Mouse (Mus musculus) liver, embryonic 16.5 days (tissue): Measurements from ENCODE around the gene 2200002J24Rik. TPM values are rescaled to one million over a fixed set of nuclear protein-coding genes. Genes with fewer than 3 reads are reported as not detected.

Experiments used
- ATAC-seq: fragments of 200-750 bp; cut with Nextera tagmentation; 2 replicates; pipeline ENCODE4 v1.8.0; 2017; ENCODE audit warnings: low read depth, mild to moderate bottlenecking, moderate number of reproducible peaks, moderate library complexity
- H3K27ac ChIP-seq: fragments of 300-500 bp; sonication (generic); 2 replicates; pipeline ENCODE4 v1.5.1; 2014; ENCODE audit warnings: mild to moderate bottlenecking, low read length
- H3K27me3 ChIP-seq: fragments of 300-500 bp; sonication (generic); 2 replicates; pipeline ENCODE4 v1.6.1; 2014; ENCODE audit warnings: low read depth, low read length, mixed read lengths; ENCODE audit not compliant: control insufficient read depth, insufficient read depth
- H3K36me3 ChIP-seq: fragments of 300-500 bp; sonication (generic); 2 replicates; pipeline ENCODE4 v1.6.1; 2014; ENCODE audit warnings: mild to moderate bottlenecking; ENCODE audit not compliant: control insufficient read depth, insufficient read depth
- H3K4me1 ChIP-seq: fragments of 300-500 bp; sonication (generic); 2 replicates; pipeline ENCODE4 v1.6.1; 2014; ENCODE audit warnings: low read depth, low read length, mixed read lengths; ENCODE audit not compliant: control insufficient read depth
- H3K4me2 ChIP-seq: fragments of 300-500 bp; sonication (generic); 2 replicates; pipeline ENCODE4 v1.6.1; 2014; ENCODE audit warnings: low read depth, low read length, mixed read lengths
- H3K4me3 ChIP-seq: fragments of 300-500 bp; sonication (generic); 2 replicates; pipeline ENCODE4 v1.5.1; 2014; ENCODE audit warnings: low read depth, mild to moderate bottlenecking, low read length
- H3K9ac ChIP-seq: fragments of 300-500 bp; sonication (generic); 2 replicates; pipeline ENCODE4 v1.6.1; 2014; ENCODE audit warnings: low read depth, low read length
- H3K9me3 ChIP-seq: fragments of 300-500 bp; sonication (generic); replicated peaks from 2 replicates; pipeline ENCODE4 v1.6.1; 2016; ENCODE audit warnings: low read length; ENCODE audit not compliant: control insufficient read depth
- WGBS: fragments of 180-500 bp; shearing (Covaris S2); extraction: QIAGEN DNeasy Blood & Tissue Kit; methylation state at CpG from one replicate; pipeline ENCODE4 v1.1.7; 2014; ENCODE audit not compliant: insufficient replicate concordance; 5-methylcytosine and 5-hydroxymethylcytosine counted together
- polyA plus RNA-seq: library from polyadenylated mRNA; unstranded; fragments of >200 nt; fragmentation: Nextera tagmentation; extraction: Ambion mirVana; gene quantifications from 2 replicates; pipeline ENCODE4 v1.2.1, GENCODE M21; 2015

Gene 2200002J24Rik
- polyA plus RNA-seq = 0.57 and 0.90 TPM in 2 replicates

- Histone ChIP-seq H3K9ac (no peak within 1 kb of the TSS), H3K27ac (no peak within 1 kb of the TSS), H3K9me3 (no peaks in the 10 kb centered on the region), H3K4me2 (no peak within 1 kb of the TSS), H3K27me3 (no peaks in the 10 kb centered on the region), H3K4me3 (no peak within 1 kb of the TSS), H3K4me1 (peaks cover 8% of the 10 kb centered on the region), H3K36me3 (no peaks in the 10 kb centered on the region)
- ATAC-seq = peak; percentile 37; the same call in 1 of the 2 replicates
- WGBS = 35% methylated on average over 9 of the region's 9 CpGs
These were observed at the start of gene 2200002J24Rik for GRCm38 (mm10) chr7:30698589-30698988. 2200002J24Rik (plus strand) TSS chr7:30698926.

- H3K4me1 ChIP-seq = peaks cover 6% of the 10 kb centered on the region
- H3K27ac ChIP-seq = peak within 1 kb of the TSS; percentile 80
- peak within 1 kb of the TSS; percentile 95 for H3K9ac ChIP-seq
- H3K4me2 ChIP-seq = peak within 1 kb of the TSS; percentile 63
- H3K36me3 ChIP-seq = peaks cover 31% of the 10 kb centered on the region
- H3K4me3 ChIP-seq = peak within 1 kb of the TSS; percentile 94
- peak; percentile 100 for ATAC-seq
- WGBS = under 1% methylated on average over 59 of the region's 59 CpGs
- H3K27me3 ChIP-seq = no peaks in the 10 kb centered on the region
- no peaks in the 10 kb centered on the region for H3K9me3 ChIP-seq
These were observed 48.9 kb upstream of the 2200002J24Rik start, which contains the start of gene Rbm42 for GRCm38 (mm10) chr7:30649591-30650540. Rbm42 (minus strand) TSS chr7:30650317.

DNA sequence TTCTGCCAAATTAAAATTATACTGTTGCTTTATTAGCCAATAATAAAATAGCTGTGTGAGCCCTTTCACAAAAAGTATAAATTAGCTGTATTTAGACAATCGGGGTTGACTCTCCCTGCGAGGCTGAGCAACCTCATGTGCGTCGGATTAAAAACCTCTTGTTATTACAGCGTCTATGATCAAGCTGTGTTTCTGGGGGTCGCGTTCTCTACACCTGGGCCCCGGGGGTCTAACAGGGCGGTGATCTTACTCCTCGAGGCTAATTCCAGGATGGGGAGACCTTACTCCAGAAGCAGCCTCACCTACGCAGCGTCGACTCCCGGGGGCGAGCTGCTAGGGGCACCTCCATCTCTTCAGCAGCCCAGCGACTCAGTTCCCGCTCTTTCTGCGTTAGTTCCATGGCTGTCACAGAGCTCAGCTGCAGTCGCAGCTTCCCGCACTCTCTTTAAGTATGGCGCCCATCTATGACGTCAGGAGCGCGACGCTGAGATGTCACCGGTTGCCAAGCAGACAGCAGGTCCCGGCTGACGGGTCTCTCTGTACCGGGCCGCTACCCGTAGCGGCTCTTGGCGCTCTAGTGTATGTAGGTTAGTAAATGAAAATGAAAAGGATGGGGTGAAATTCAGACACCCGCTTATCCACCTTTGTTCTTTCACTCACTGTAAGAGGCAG lies 34.1 kb upstream of the 2200002J24Rik start, which contains the start of gene Haus5:
Gene Haus5 (minus strand): TSS at position 466 of the 672 bp plus-strand sequence.
- WGBS = under 1% methylated on average over 34 of the region's 34 CpGs
- peaks cover 12% of the 10 kb centered on the region for H3K4me1 ChIP-seq
- peak within 1 kb of the TSS; percentile 87 for H3K4me3 ChIP-seq
- peak within 1 kb of the TSS; percentile 73 for H3K27ac ChIP-seq
- H3K27me3 ChIP-seq = no peaks in the 10 kb centered on the region
- no peaks in the 10 kb centered on the region for H3K9me3 ChIP-seq
- peaks cover 16% of the 10 kb centered on the region for H3K36me3 ChIP-seq
- H3K9ac ChIP-seq = peak within 1 kb of the TSS; percentile 89
- peak; percentile 96 for ATAC-seq
- peak within 1 kb of the TSS; percentile 95 for H3K4me2 ChIP-seq

DNA sequence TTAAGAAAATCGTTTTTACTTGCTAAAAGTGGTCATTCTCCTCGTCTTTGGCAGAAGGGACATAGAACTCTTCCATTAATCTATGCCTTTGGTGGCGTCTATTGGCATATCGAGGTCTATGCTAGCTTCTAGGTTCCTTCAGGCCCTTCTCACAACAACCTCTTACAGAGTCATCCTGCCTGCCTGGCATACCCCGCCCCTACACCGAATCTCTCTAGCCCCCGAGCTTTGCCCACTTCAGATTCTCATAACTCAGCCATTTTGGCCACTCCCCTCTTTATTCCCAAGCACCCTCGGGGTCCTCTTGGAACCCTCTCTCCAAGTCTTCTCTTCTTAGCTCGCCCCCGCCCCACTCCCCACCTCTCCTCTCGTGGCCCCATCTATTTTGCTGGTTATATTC lies 33.4 kb upstream of the 2200002J24Rik start:
- 5% methylated on average over 11 of the region's 11 CpGs for WGBS
- Histone ChIP-seq H3K36me3 (peaks cover 14% of the 10 kb centered on the region), H3K4me3 (peak overlapping the region; percentile 87), H3K27me3 (no peaks in the 10 kb centered on the region), H3K4me2 (peak overlapping the region; percentile 95), H3K27ac (no peak overlapping the region), H3K9me3 (no peaks in the 10 kb centered on the region), H3K4me1 (peaks cover 12% of the 10 kb centered on the region), H3K9ac (peak overlapping the region; percentile 89)
- 0 out of 2 replicates have a peak, but pooled peaks have one; percentile 14 for ATAC-seq

DNA sequence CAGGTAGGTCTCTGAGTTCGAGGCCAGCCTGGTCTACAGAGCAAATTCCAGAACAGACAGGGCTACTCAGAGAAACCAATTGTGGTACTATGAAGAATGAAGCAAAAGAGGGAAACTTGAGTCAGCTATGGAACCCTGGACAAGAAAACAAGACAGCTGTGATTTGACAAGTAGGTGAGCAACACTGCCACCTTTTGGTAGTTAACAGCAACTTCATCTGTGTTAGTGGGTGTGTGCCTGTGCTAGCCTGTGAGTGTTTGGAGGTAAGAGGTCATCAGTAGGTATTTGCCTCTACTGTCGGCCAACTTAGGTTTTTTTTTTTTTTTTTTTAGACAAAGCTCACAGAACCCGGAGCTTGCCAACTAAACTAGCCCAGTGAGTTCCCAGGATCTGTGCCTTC lies 29.5 kb upstream of the 2200002J24Rik start:
- Histone ChIP-seq H3K4me1 (peaks cover 7% of the 10 kb centered on the region), H3K4me3 (no peak overlapping the region), H3K27ac (no peak overlapping the region), H3K4me2 (no peak overlapping the region), H3K9me3 (no peaks in the 10 kb centered on the region), H3K27me3 (no peaks in the 10 kb centered on the region), H3K36me3 (no peaks in the 10 kb centered on the region), H3K9ac (no peak overlapping the region)
- 25% methylated on average over 3 of the region's 3 CpGs for WGBS
- no peak for ATAC-seq

GRCm38 (mm10) chr7:30671480-30671879 lies 27.2 kb upstream of the 2200002J24Rik start, which contains the start of gene Pmis2:
Pmis2 (minus strand) TSS chr7:30671605.
- ATAC-seq = no peak
- no peak within 1 kb of the TSS for H3K9ac ChIP-seq
- H3K27ac ChIP-seq = no peak within 1 kb of the TSS
- H3K4me1 ChIP-seq = no peaks in the 10 kb centered on the region
- no peaks in the 10 kb centered on the region for H3K36me3 ChIP-seq
- H3K4me3 ChIP-seq = no peak within 1 kb of the TSS
- no peaks in the 10 kb centered on the region for H3K27me3 ChIP-seq
- H3K9me3 ChIP-seq = no peaks in the 10 kb centered on the region
- 60% methylated on average over 9 of the region's 9 CpGs for WGBS
- no peak within 1 kb of the TSS for H3K4me2 ChIP-seq

GRCm38 (mm10) chr7:30678263-30678975 lies 20.3 kb upstream of the 2200002J24Rik start:
- no peak overlapping the region for H3K4me3 ChIP-seq
- no peak overlapping the region for H3K9ac ChIP-seq
- no peaks in the 10 kb centered on the region for H3K36me3 ChIP-seq
- H3K4me1 ChIP-seq = no peaks in the 10 kb centered on the region
- H3K4me2 ChIP-seq = no peak overlapping the region
- no peaks in the 10 kb centered on the region for H3K27me3 ChIP-seq
- 54% methylated on average over 5 of the region's 5 CpGs for WGBS
- H3K27ac ChIP-seq = no peak overlapping the region
- no peak for ATAC-seq
- no peaks in the 10 kb centered on the region for H3K9me3 ChIP-seq

DNA sequence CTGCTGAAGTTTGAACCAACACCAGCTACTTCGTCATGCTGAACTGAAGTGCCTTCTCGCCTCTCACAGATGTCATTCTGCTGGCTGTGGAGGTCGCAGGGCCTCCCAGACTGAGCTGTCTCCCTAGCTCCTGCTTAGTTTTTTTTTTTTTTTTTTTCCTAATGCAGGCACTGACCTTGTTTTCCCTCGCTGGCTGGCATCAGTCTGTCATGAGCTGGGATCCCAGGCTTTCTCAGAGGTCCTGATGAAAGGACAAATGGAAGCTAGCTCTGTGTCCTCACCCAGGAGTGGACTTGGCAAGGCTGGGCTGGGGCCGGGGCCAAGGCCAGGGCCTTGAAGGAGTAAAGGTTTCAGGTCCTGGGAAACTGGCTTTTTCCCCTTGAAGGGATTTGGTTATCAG lies 16.8 kb upstream of the 2200002J24Rik start:
- H3K9ac ChIP-seq = no peak overlapping the region
- no peaks in the 10 kb centered on the region for H3K4me1 ChIP-seq
- H3K4me2 ChIP-seq = no peak overlapping the region
- H3K27ac ChIP-seq = no peak overlapping the region
- ATAC-seq = no peak
- H3K27me3 ChIP-seq = no peaks in the 10 kb centered on the region
- no peaks in the 10 kb centered on the region for H3K36me3 ChIP-seq
- H3K9me3 ChIP-seq = no peaks in the 10 kb centered on the region
- H3K4me3 ChIP-seq = no peak overlapping the region
- 68% methylated on average over 5 of the region's 5 CpGs for WGBS
